Mouse (Mus musculus) cortical plate, adult 2 months (tissue): ENCODE measurements around the gene Vsig2.

Experiments used
- CTCF ChIP-seq: fragments of 200-500 bp; IDR thresholded peaks from 2 replicates; pipeline ENCODE4 v1.5.1; 2011; ENCODE audit warnings: mild to moderate bottlenecking, control low read depth, low read length; ENCODE audit not compliant: insufficient read depth; ENCODE audit errors: extremely low read depth
- POLR2A ChIP-seq: fragments of 200-500 bp; IDR thresholded peaks from 2 replicates; pipeline ENCODE4 v1.6.1; 2011; ENCODE audit warnings: mild to moderate bottlenecking, low read length, control low read depth; ENCODE audit not compliant: insufficient read depth; ENCODE audit errors: extremely low read depth

GRCm38 (mm10) chr9:37528225-37528970 is 10.7 kb upstream of the Vsig2 start:
- TF ChIP-seq POLR2A (no peak), CTCF (no peak)
